Mouse (Mus musculus) activated CD4-positive, CD25-positive, alpha-beta regulatory T cell, adult 4 months (primary cell): Measurements from ENCODE around the gene Fbxw8. TPM values are rescaled to one million over a fixed set of nuclear protein-coding genes. Genes with fewer than 3 reads are reported as not detected.

Experiments
- polyA plus RNA-seq, 2 experiments: library from polyadenylated mRNA; unstranded; fragments of 100-300 nt; shearing (Covaris generic); gene quantifications; one replicate each; pipeline ENCODE4 v1.2.1; 2017

The Fbxw8 gene
- polyA plus RNA-seq, 2 experiments from 2014 or later = 3.1 to 3.6 TPM

Other genes starting within 250 kb of the Fbxw8 start
- gene Fbxo21, start 178.7 kb downstream of the Fbxw8 start, polyA plus RNA-seq = 10 to 100 TPM in 1 of 2 experiments, 1 to 10 TPM in 1; 9.8 to 12.0 TPM
- gene Tesc, start 127.7 kb downstream of the Fbxw8 start, polyA plus RNA-seq = 1 to 10 TPM; 6.5 to 7.7 TPM
- gene Hrk, start 9.2 kb upstream of the Fbxw8 start, polyA plus RNA-seq = under 1 TPM in 1 of 2 experiments, not detected in 1; 0.08 TPM
- under 1 TPM in 1 of 2 experiments, not detected in 1; 0.26 TPM for gene Rnft2, start 89.7 kb upstream of the Fbxw8 start, polyA plus RNA-seq
- gene 2410131K14Rik, start 89.8 kb upstream of the Fbxw8 start, polyA plus RNA-seq = 1 to 10 TPM; 2.5 to 3.5 TPM